Mouse (Mus musculus) midbrain, embryonic 15.5 days (tissue): ENCODE data around the gene Pkn1. TPM values are rescaled to one million over a fixed set of nuclear protein-coding genes. Genes with fewer than 3 reads are reported as not detected.

Source experiments
- ATAC-seq: fragments of 200-750 bp; cut with Nextera tagmentation; replicated peaks from 2 replicates; pipeline ENCODE4 v1.8.0; 2017; ENCODE audit warnings: moderate TSS enrichment
- H3K27ac ChIP-seq: fragments of 300-500 bp; sonication (generic); 2 replicates; pipeline ENCODE4 v1.5.1; 2015; ENCODE audit warnings: mild to moderate bottlenecking, inconsistent platforms
- H3K27me3 ChIP-seq: fragments of 300-500 bp; sonication (generic); replicated peaks from 2 replicates; pipeline ENCODE4 v1.6.1; 2015; ENCODE audit warnings: inconsistent platforms
- H3K36me3 ChIP-seq: fragments of 300-500 bp; sonication (generic); replicated peaks from 2 replicates; pipeline ENCODE4 v1.6.1; 2015; ENCODE audit warnings: inconsistent platforms
- H3K4me1 ChIP-seq: fragments of 300-500 bp; sonication (generic); 2 replicates; pipeline ENCODE4 v1.6.1; 2015; ENCODE audit warnings: inconsistent platforms
- H3K4me2 ChIP-seq: fragments of 300-500 bp; sonication (generic); 2 replicates; pipeline ENCODE4 v1.6.1; 2015; ENCODE audit warnings: inconsistent platforms, mild to moderate bottlenecking, moderate library complexity
- H3K4me3 ChIP-seq: fragments of 300-500 bp; sonication (generic); 2 replicates; pipeline ENCODE4 v1.5.1; 2015; ENCODE audit warnings: mild to moderate bottlenecking, inconsistent platforms
- H3K9ac ChIP-seq: fragments of 300-500 bp; sonication (generic); 2 replicates; pipeline ENCODE4 v1.6.1; 2015; ENCODE audit warnings: mild to moderate bottlenecking, inconsistent platforms
- H3K9me3 ChIP-seq: fragments of 300-500 bp; sonication (generic); 2 replicates; pipeline ENCODE4 v1.6.1; 2016; ENCODE audit warnings: inconsistent platforms
- WGBS: fragments of 180-500 bp; shearing (Covaris S2); methylation state at CpG from one replicate; pipeline ENCODE4 v1.1.7; 2015; ENCODE audit warnings: mixed read lengths; 5-methylcytosine and 5-hydroxymethylcytosine counted together
- polyA plus RNA-seq: library from polyadenylated mRNA; unstranded; fragments of >200 nt; fragmentation: Nextera tagmentation; extraction: Ambion mirVana; gene quantifications from 2 replicates; pipeline ENCODE4 v1.2.1, GENCODE M21; 2015

The Pkn1 gene
- polyA plus RNA-seq, 1 experiment from 2014 or later: 31.9 TPM

DNA sequence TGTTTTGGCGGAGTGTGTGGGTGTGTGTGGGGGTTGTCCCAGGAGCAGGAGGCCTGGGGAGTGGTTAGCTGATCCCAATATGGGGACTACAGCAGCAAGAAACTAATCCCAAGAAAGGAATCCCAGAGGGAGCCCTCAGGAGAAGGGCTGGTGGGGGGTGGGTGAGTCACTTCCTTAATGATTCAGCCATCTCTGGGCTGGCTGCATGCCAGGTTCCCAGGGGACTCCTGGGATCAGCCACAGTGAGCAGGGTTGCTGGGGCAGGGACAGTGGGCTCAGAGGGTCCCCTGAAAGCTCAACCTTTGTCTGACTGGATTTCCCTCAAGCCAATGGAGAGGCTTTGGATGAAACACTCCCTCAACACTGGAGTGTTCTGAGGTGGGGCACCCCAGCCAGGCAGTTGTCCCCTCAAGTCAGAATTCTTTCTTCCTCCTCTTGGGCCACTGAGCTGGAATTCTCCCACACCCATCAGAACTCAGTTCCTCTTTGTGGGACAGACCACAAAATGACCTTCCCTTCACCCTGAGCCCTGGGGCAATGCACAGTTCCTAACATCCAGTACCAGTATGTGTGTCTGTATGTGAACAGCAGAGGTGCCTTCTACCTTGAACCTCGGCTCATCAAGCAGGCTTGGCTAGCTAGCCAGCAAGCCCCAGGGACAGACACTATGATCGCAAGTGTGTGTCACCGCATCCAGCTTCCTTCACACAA is 39.0 kb upstream of the Pkn1 start:
- Histone ChIP-seq H3K4me2 (no peak overlapping the region), H3K27me3 (peaks cover 37% of the 10 kb centered on the region), H3K9ac (no peak overlapping the region), H3K27ac (no peak overlapping the region), H3K36me3 (no peaks in the 10 kb centered on the region), H3K9me3 (no peaks in the 10 kb centered on the region), H3K4me1 (peaks cover 10% of the 10 kb centered on the region), H3K4me3 (no peak overlapping the region)
- 79% methylated on average over 4 of the region's 4 CpGs for WGBS
- no peak for ATAC-seq

DNA sequence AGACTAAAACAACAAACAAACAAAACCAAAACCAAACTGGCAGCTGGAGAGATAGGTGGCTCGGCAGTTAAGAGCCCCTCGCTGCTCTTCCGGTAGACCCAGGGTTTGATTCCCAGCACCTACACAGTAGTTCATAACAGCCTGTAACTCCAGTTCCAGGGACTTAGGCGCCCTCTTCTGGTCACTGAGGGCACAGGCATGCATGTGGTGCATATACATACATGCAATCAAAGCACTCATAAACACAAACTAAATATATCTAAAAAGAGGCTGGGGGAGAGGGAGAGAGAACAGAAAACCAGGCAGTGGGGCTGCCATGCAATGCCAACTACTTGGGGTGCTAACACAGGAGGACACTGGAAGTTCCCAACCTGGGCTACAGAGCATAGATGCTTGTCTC is 38.4 kb upstream of the Pkn1 start:
- 89% methylated on average over 4 of the region's 4 CpGs for WGBS
- ATAC-seq: no peak
- H3K27me3 ChIP-seq: peaks cover 30% of the 10 kb centered on the region

DNA sequence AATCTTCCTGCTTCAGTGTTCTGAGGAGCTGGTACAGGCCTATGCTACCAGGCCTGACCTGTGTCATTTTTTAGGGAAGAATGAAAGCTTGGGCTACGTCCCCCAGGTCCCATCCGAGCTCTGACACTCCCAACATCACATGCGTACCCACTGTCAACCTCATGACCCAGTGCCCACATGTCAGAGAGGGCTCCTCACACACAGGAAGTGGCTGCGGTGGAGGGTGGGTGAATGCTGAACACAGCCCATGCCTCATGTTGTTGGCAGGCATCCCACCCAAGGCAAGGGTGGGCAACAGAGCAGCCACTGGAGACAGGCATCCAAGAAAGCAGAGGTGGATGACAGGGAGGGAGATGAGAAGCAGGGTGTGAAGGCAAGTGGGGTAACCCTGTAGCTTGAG is 37.7 kb upstream of the Pkn1 start:
- ATAC-seq: no peak
- Histone ChIP-seq H3K27ac (no peak overlapping the region), H3K9me3 (no peaks in the 10 kb centered on the region), H3K4me1 (peaks cover 10% of the 10 kb centered on the region), H3K4me3 (no peak overlapping the region), H3K36me3 (no peaks in the 10 kb centered on the region), H3K27me3 (peaks cover 24% of the 10 kb centered on the region), H3K4me2 (no peak overlapping the region), H3K9ac (no peak overlapping the region)
- 91% methylated on average over 4 of the region's 4 CpGs for WGBS

More for the DNA sequence above, 38.4 kb upstream of the Pkn1 start:
- H3K4me3 ChIP-seq: no peak overlapping the region
- H3K36me3 ChIP-seq: no peaks in the 10 kb centered on the region
- peaks cover 10% of the 10 kb centered on the region for H3K4me1 ChIP-seq
- H3K4me2 ChIP-seq: no peak overlapping the region
- no peaks in the 10 kb centered on the region for H3K9me3 ChIP-seq
- no peak overlapping the region for H3K27ac ChIP-seq
- H3K9ac ChIP-seq: no peak overlapping the region

DNA sequence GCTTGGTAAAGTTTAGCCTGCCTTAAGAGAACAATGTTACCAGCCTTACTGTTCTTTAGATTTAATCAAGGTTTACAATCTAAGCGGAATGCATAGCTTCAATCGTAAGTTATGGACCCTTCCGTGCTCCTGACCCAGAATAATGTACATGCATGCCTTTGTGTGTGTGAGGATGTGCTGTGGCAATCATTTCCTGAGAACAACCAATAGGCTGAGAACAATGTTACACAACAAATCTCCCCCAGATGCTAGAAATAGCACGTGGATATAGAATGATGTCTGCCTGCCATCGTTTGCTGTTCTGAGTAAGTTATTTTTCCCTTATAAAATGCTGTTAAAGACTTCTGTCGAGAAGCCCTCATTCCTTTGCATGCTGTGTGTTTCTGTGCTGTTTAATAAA is 33.9 kb upstream of the Pkn1 start:
- Histone ChIP-seq H3K27ac (no peak overlapping the region), H3K9ac (no peak overlapping the region), H3K36me3 (no peaks in the 10 kb centered on the region), H3K27me3 (no peaks in the 10 kb centered on the region), H3K9me3 (no peaks in the 10 kb centered on the region), H3K4me3 (no peak overlapping the region), H3K4me2 (no peak overlapping the region), H3K4me1 (no peaks in the 10 kb centered on the region)
- 82% methylated on average over 6 of the region's 6 CpGs for WGBS
- ATAC-seq: no peak

DNA sequence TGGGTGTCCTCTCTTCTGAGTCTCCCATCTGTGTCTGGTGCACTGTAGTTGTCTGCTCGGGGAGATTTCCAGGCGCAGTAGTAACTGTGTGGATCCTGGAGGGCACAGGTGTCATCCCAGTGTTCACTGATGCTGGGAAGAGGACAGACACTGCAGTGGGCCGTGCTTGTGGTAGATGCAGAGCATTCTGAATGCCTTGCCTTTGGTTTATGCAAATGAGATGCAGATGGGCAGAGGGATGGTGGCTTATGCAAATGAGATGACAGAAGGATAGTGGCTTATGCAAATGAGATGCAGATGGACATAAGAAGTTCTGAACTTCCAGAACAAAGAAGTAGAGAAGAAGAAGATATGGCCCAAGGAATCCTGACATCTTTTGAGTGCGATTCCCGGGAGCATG is 32.9 kb upstream of the Pkn1 start:
- H3K9ac ChIP-seq: no peak overlapping the region
- no peak overlapping the region for H3K4me2 ChIP-seq
- no peak overlapping the region for H3K27ac ChIP-seq
- no peaks in the 10 kb centered on the region for H3K4me1 ChIP-seq
- no peak for ATAC-seq
- H3K9me3 ChIP-seq: no peaks in the 10 kb centered on the region
- H3K4me3 ChIP-seq: no peak overlapping the region
- no peaks in the 10 kb centered on the region for H3K36me3 ChIP-seq
- 57% methylated on average over 5 of the region's 5 CpGs for WGBS
- no peaks in the 10 kb centered on the region for H3K27me3 ChIP-seq

DNA sequence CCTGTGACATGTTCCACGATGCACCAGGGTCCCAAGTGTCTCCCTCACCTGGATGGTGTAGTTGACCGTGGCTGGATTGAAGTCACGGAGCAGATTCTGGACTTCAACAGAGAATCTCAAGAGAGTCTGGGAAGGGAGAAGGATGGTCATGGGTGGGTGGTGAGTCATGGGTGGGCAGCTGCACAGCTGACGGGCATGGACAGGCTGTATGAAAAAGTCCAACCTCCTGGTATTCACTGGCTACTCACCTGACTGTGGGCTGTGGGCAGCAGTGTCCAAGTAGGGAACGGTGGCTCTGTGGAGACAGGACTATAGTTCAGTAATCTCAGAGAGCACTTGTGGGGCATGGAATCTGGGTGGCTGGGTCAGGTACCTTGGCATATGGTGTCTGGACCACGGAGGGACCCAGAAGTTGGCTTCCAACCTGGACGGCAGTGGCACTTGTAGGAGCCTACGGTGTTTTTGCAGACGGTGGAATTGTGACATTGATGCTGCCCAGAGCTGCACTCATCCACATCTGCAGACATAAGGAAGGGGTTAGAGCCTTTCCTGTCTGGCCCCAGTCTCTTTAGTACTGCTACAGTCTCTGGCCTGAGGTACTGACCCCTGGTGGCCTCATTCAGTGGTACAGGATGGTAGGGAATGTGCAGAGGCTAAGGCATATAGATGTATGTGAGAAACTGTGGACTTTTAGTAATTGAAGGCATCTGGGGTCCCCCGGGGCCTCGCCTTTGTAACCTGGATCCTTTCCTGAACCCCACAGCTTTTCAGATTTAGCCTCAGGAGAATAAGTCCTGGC is 30.2 kb upstream of the Pkn1 start:
- Histone ChIP-seq H3K9ac (no peak overlapping the region), H3K36me3 (peaks cover 14% of the 10 kb centered on the region), H3K9me3 (no peaks in the 10 kb centered on the region), H3K27ac (no peak overlapping the region), H3K4me3 (no peak overlapping the region), H3K27me3 (no peaks in the 10 kb centered on the region), H3K4me1 (no peaks in the 10 kb centered on the region), H3K4me2 (no peak overlapping the region)
- 84% methylated on average over 11 of the region's 11 CpGs for WGBS
- ATAC-seq: no peak

DNA sequence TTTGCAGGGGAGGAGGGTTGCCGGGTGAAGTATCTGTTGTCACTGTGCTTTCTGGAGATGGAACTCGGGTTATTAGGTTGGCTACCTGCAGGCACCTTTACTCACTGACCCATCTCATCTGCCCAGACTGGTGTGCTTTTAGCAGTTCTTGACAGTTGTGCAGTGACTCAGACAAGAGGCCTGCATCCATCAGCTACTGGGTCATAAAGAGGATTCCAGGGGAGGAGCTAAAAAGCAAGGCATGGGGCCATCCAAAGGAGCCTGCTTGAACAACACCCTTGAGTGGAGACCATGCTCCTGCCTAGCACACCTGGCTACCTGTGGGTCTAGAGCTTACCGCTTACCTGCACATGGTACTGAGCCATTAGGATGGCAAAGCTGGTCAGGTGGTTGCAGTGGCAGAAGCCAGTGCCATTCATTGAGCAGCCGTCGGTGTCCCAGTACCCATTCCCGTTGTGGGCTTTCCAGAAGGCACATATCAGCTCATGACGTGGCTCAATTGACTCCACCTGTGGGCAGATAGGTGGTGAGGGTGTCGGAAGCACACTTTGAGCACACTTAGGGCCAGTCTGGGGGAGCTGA is 26.6 kb upstream of the Pkn1 start:
- no peak overlapping the region for H3K4me2 ChIP-seq
- no peaks in the 10 kb centered on the region for H3K27me3 ChIP-seq
- no peak overlapping the region for H3K27ac ChIP-seq
- H3K36me3 ChIP-seq: peaks cover 50% of the 10 kb centered on the region
- ATAC-seq: no peak
- H3K9me3 ChIP-seq: no peaks in the 10 kb centered on the region
- WGBS: 94% methylated on average over 8 of the region's 8 CpGs
- no peaks in the 10 kb centered on the region for H3K4me1 ChIP-seq
- H3K4me3 ChIP-seq: no peak overlapping the region
- no peak overlapping the region for H3K9ac ChIP-seq

DNA sequence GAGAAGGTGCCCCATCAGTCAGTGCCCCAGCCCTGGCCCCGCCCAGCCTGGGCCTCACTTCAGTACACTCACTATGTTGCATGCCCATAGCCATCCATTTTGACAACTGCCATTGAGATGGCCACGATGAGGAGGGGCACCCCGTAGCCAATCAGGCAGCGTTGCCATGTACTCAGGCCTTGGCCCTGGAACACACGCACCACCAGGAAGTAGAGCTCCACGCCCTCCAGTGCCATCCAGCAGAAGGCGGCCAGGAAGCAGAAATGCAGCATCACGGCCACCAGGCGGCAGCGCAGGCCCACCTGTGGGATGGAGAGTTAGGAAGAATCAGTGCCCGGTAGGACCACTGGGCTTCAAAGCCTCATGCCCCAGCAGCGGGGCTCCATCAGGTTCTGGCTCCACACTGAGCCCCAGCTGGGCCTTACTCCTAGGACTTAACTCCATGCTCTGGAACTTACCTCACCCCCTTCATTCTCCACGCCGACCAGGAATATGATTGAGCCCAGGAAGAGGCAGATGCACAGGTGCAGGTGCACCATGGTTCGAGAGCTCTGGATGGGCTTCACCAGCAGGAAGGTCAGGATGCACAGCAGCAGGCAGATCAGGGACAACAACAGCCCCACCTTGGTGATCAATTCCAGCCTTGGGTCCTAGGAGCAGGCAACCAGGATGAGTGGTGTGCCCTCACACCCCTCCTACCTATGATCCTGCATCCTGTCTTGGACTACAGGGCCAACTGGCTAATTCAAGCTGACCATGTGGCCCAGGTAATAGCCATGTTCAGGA is 25.9 kb upstream of the Pkn1 start:
- no peak overlapping the region for H3K9ac ChIP-seq
- no peaks in the 10 kb centered on the region for H3K9me3 ChIP-seq
- ATAC-seq: peak; percentile 69
- H3K4me3 ChIP-seq: no peak overlapping the region
- no peak overlapping the region for H3K27ac ChIP-seq
- H3K4me1 ChIP-seq: no peaks in the 10 kb centered on the region
- no peaks in the 10 kb centered on the region for H3K27me3 ChIP-seq
- no peak overlapping the region for H3K4me2 ChIP-seq
- WGBS: 42% methylated on average over 15 of the region's 15 CpGs
- peaks cover 57% of the 10 kb centered on the region for H3K36me3 ChIP-seq

DNA sequence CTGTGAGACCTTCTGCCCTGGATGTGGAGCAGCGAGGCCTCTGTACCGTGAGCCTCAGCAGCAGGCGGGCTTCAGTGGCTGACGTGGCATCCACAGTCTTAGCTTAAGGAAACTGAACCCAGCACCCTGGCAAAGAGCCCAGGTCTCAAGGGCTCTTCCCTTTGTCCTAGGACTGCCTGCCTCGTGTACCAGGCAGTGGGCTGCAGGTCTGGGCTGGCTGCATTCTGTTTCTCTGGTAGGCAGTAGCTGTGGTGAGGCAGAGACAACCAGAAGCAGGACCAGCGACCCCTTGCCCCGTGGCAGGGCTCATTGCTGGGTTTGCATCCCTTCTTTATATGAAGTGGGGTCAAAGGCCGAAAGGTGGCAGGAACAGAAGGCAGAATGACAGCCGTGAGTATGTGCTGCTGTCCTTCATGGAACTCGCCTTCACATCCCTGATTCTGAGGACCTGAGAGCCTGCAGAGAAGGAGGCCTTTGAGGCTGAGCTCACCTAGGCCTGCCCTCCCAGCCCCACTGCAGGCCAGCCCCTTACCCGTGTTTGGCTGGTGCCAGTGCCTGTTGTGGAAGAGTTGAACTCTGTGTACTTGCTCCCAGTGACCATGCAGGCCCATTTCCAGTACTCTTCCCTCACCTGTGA is 24.6 kb upstream of the Pkn1 start:
- Histone ChIP-seq H3K9me3 (no peaks in the 10 kb centered on the region), H3K27ac (no peak overlapping the region), H3K36me3 (peaks cover 61% of the 10 kb centered on the region), H3K9ac (no peak overlapping the region), H3K4me2 (no peak overlapping the region), H3K27me3 (no peaks in the 10 kb centered on the region), H3K4me1 (no peaks in the 10 kb centered on the region), H3K4me3 (no peak overlapping the region)
- 86% methylated on average over 11 of the region's 11 CpGs for WGBS
- no peak for ATAC-seq

DNA sequence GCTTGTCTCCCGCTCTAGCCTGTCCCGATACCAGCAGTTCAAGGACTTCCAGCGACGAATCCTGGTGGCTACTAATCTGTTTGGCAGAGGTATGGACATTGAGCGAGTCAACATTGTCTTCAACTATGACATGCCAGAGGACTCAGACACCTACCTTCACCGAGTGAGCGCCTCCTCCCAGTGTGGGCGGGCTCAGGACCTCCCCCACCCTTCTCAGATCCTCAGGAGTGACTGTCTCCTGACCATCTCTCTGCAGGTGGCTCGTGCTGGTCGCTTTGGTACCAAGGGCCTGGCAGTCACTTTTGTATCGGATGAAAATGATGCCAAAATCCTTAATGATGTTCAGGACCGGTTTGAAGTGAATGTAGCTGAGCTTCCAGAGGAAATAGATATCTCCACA is 23.7 kb upstream of the Pkn1 start:
- Histone ChIP-seq H3K9me3 (no peaks in the 10 kb centered on the region), H3K4me2 (no peak overlapping the region), H3K4me3 (no peak overlapping the region), H3K36me3 (peaks cover 61% of the 10 kb centered on the region), H3K4me1 (no peaks in the 10 kb centered on the region), H3K27ac (no peak overlapping the region), H3K9ac (no peak overlapping the region), H3K27me3 (no peaks in the 10 kb centered on the region)
- no peak for ATAC-seq
- WGBS: 93% methylated on average over 12 of the region's 12 CpGs

DNA sequence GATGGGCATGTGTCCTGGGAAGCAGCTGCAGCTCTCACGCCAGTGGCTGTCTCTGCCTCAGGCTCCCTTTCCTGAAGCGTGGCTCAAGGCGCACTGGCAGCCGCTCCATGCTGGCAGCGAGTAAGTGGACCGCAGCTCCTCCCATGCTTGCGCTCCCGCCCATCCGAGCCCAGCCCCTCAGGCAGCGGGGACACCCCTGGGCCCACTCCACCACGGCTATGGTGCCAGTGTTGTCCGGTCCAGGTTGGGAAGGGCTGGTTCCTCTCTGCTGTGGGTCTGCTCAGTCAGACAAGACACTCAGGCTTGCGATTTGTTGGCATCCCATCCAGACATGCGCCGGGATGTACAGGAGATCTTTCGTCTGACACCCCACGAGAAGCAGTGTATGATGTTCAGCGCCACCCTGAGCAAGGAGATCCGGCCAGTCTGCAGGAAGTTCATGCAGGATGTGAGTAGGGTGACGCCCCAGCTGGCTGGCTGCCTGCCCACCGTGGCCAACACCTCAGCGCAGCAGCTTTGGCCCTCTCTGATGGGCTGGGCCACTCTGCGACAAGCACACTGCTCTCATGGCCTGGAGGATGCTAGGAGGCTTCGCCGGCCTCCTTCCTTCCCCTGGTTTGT is 22.5 kb upstream of the Pkn1 start:
- ATAC-seq: no peak
- Histone ChIP-seq H3K9me3 (no peaks in the 10 kb centered on the region), H3K4me3 (no peak overlapping the region), H3K27me3 (no peaks in the 10 kb centered on the region), H3K36me3 (peaks cover 61% of the 10 kb centered on the region), H3K4me1 (peaks cover 9% of the 10 kb centered on the region), H3K27ac (no peak overlapping the region), H3K9ac (no peak overlapping the region), H3K4me2 (no peak overlapping the region)
- WGBS: 91% methylated on average over 25 of the region's 25 CpGs
